Mouse (Mus musculus): ENCODE measurements around the gene Sorl1. TPM values are rescaled to one million over a fixed set of nuclear protein-coding genes. Genes with fewer than 3 reads are reported as not detected.
"Not testable (repeated sequence)": the region's sequence is repeated elsewhere in the genome, so short reads cannot be mapped to it uniquely, and the experiment has no call there.

The Sorl1 gene
- total RNA-seq, 1 experiment: 24.1 TPM

GRCm38 (mm10) chr9:42065756-42066155 lies 58.3 kb downstream of the Sorl1 start:
- DNase-seq (ENCODE audit: low read depth, low spot score): no peak
- in situ Hi-C loops (cut with MboI; ENCODE audit: low sequenced_read_pairs in 2 of 2, unreplicated experiment in 2 of 2): no loop called here
- Histone ChIP-seq H3K36me3 (ENCODE audit: control insufficient read depth, insufficient read depth, low read length, poor library complexity, severe bottlenecking) (peaks cover 2% of the 10 kb centered on the region), H3K27ac (ENCODE audit: insufficient read depth, low read depth, low read length, poor library complexity, severe bottlenecking) (no peak overlapping the region), H3K4me1 (ENCODE audit: control insufficient read depth in 2 of 2, insufficient read depth in 2 of 2, low read length in 2 of 2, poor library complexity in 1 of 2) (no peaks in the 10 kb centered on the region), H3K9ac (ENCODE audit: insufficient read depth, low read depth, low read length, poor library complexity, severe bottlenecking) (no peak overlapping the region), H3K9me3 (ENCODE audit: control insufficient read depth, insufficient read depth, low read depth, low read length) (no peaks in the 10 kb centered on the region), H3K4me3 (ENCODE audit: insufficient read depth in 1 of 2, low read depth in 1 of 2, low read length in 2 of 2, poor library complexity in 1 of 2, severe bottlenecking in 1 of 2) (no peak overlapping the region)
- no peak for TF ChIP-seq HCFC1 (IDR thresholded peaks at IDR 0.05; ENCODE audit: borderline replicate concordance, insufficient read depth, low read length)
- TF ChIP-seq ZNF384 (IDR thresholded peaks at IDR 0.05; ENCODE audit: low read depth, low read length): no peak
- TF ChIP-seq CHD2 (IDR thresholded peaks at IDR 0.05; ENCODE audit: low read depth, low read length): no peak

GRCm38 (mm10) chr9:42063391-42063790 lies 60.7 kb downstream of the Sorl1 start:
- in situ Hi-C loops (cut with MboI; ENCODE audit: low sequenced_read_pairs in 2 of 2, unreplicated experiment in 2 of 2): no loop called here
- DNase-seq (ENCODE audit: low read depth, low spot score): no peak
- Histone ChIP-seq H3K9ac (ENCODE audit: insufficient read depth, low read depth, low read length, poor library complexity, severe bottlenecking) (no peak overlapping the region), H3K4me3 (ENCODE audit: insufficient read depth in 1 of 2, low read depth in 1 of 2, low read length in 2 of 2, poor library complexity in 1 of 2, severe bottlenecking in 1 of 2) (no peak overlapping the region), H3K27ac (ENCODE audit: insufficient read depth, low read depth, low read length, poor library complexity, severe bottlenecking) (no peak overlapping the region), H3K9me3 (ENCODE audit: control insufficient read depth, insufficient read depth, low read depth, low read length) (no peaks in the 10 kb centered on the region), H3K4me1 (ENCODE audit: control insufficient read depth in 2 of 2, insufficient read depth in 2 of 2, low read length in 2 of 2, poor library complexity in 1 of 2) (no peaks in the 10 kb centered on the region), H3K36me3 (ENCODE audit: control insufficient read depth, insufficient read depth, low read length, poor library complexity, severe bottlenecking) (peaks cover 2% of the 10 kb centered on the region)
- no peak for TF ChIP-seq ZC3H11A (IDR thresholded peaks at IDR 0.05; ENCODE audit: borderline replicate concordance, low read depth, low read length)
- no peak for TF ChIP-seq CHD2 (IDR thresholded peaks at IDR 0.05; ENCODE audit: low read depth, low read length)
- TF ChIP-seq ZNF384 (IDR thresholded peaks at IDR 0.05; ENCODE audit: low read depth, low read length): no peak
- TF ChIP-seq MAFK (IDR thresholded peaks at IDR 0.05; ENCODE audit: insufficient read depth, low read depth, low read length): no peak
- TF ChIP-seq HCFC1 (IDR thresholded peaks at IDR 0.05; ENCODE audit: borderline replicate concordance, insufficient read depth, low read length): no peak

GRCm38 (mm10) chr9:42062269-42062668 lies 61.8 kb downstream of the Sorl1 start:
- in situ Hi-C loops (cut with MboI; ENCODE audit: low sequenced_read_pairs in 2 of 2, unreplicated experiment in 2 of 2): no loop called here
- H3K27ac ChIP-seq (ENCODE audit: insufficient read depth, low read depth, low read length, poor library complexity, severe bottlenecking): no peak overlapping the region
- no peak overlapping the region for H3K9ac ChIP-seq (ENCODE audit: insufficient read depth, low read depth, low read length, poor library complexity, severe bottlenecking)
- no peaks in the 10 kb centered on the region for H3K9me3 ChIP-seq (ENCODE audit: control insufficient read depth, insufficient read depth, low read depth, low read length)
- H3K36me3 ChIP-seq (ENCODE audit: control insufficient read depth, insufficient read depth, low read length, poor library complexity, severe bottlenecking): peaks cover 2% of the 10 kb centered on the region
- no peak overlapping the region for H3K4me3 ChIP-seq (ENCODE audit: insufficient read depth in 1 of 2, low read depth in 1 of 2, low read length in 2 of 2, poor library complexity in 1 of 2, severe bottlenecking in 1 of 2)
- DNase-seq (ENCODE audit: low read depth, low spot score): no peak
- TF ChIP-seq HCFC1 (IDR thresholded peaks at IDR 0.05; ENCODE audit: borderline replicate concordance, insufficient read depth, low read length) (no peak), MAFK (IDR thresholded peaks at IDR 0.05; ENCODE audit: insufficient read depth, low read depth, low read length) (no peak), ZNF384 (IDR thresholded peaks at IDR 0.05; ENCODE audit: low read depth, low read length) (no peak), ZC3H11A (IDR thresholded peaks at IDR 0.05; ENCODE audit: borderline replicate concordance, low read depth, low read length) (no peak), CHD2 (IDR thresholded peaks at IDR 0.05; ENCODE audit: low read depth, low read length) (no peak)
- no peaks in the 10 kb centered on the region for H3K4me1 ChIP-seq (ENCODE audit: control insufficient read depth in 2 of 2, insufficient read depth in 2 of 2, low read length in 2 of 2, poor library complexity in 1 of 2)

GRCm38 (mm10) chr9:42059006-42059405 lies 65.1 kb downstream of the Sorl1 start:
- peaks cover 0 to 11% of the 10 kb centered on the region in 2 experiments; a peak in 2 of 4 replicates for H3K4me1 ChIP-seq (ENCODE audit: control insufficient read depth in 2 of 2, insufficient read depth in 2 of 2, low read length in 2 of 2, poor library complexity in 1 of 2)
- H3K9ac ChIP-seq (ENCODE audit: insufficient read depth, low read depth, low read length, poor library complexity, severe bottlenecking); in situ Hi-C loops (cut with MboI; ENCODE audit: low sequenced_read_pairs in 2 of 2, unreplicated experiment in 2 of 2); H3K4me3 ChIP-seq (ENCODE audit: insufficient read depth in 1 of 2, low read depth in 1 of 2, low read length in 2 of 2, poor library complexity in 1 of 2, severe bottlenecking in 1 of 2); H3K27ac ChIP-seq (ENCODE audit: insufficient read depth, low read depth, low read length, poor library complexity, severe bottlenecking); DNase-seq (ENCODE audit: low read depth, low spot score); H3K36me3 ChIP-seq (ENCODE audit: control insufficient read depth, insufficient read depth, low read length, poor library complexity, severe bottlenecking); H3K9me3 ChIP-seq (ENCODE audit: control insufficient read depth, insufficient read depth, low read depth, low read length): not testable (repeated sequence)

GRCm38 (mm10) chr9:42056591-42056990 lies 67.5 kb downstream of the Sorl1 start:
- Histone ChIP-seq H3K9me3 (ENCODE audit: control insufficient read depth, insufficient read depth, low read depth, low read length) (no peaks in the 10 kb centered on the region), H3K4me1 (ENCODE audit: control insufficient read depth in 2 of 2, insufficient read depth in 2 of 2, low read length in 2 of 2, poor library complexity in 1 of 2) (peaks cover 0 to 11% of the 10 kb centered on the region in 2 experiments; a peak in 2 of 4 replicates), H3K4me3 (ENCODE audit: insufficient read depth in 1 of 2, low read depth in 1 of 2, low read length in 2 of 2, poor library complexity in 1 of 2, severe bottlenecking in 1 of 2) (no peak overlapping the region), H3K27ac (ENCODE audit: insufficient read depth, low read depth, low read length, poor library complexity, severe bottlenecking) (no peak overlapping the region), H3K36me3 (ENCODE audit: control insufficient read depth, insufficient read depth, low read length, poor library complexity, severe bottlenecking) (peaks cover 6% of the 10 kb centered on the region; the same call in 1 of the 2 replicates), H3K9ac (ENCODE audit: insufficient read depth, low read depth, low read length, poor library complexity, severe bottlenecking) (no peak overlapping the region)
- TF ChIP-seq HCFC1 (IDR thresholded peaks at IDR 0.05; ENCODE audit: borderline replicate concordance, insufficient read depth, low read length): no peak
- TF ChIP-seq MAFK (IDR thresholded peaks at IDR 0.05; ENCODE audit: insufficient read depth, low read depth, low read length): no peak
- TF ChIP-seq CHD2 (IDR thresholded peaks at IDR 0.05; ENCODE audit: low read depth, low read length): no peak
- no peak for TF ChIP-seq ZC3H11A (IDR thresholded peaks at IDR 0.05; ENCODE audit: borderline replicate concordance, low read depth, low read length)
- no peak for TF ChIP-seq ZNF384 (IDR thresholded peaks at IDR 0.05; ENCODE audit: low read depth, low read length)
- DNase-seq (ENCODE audit: low read depth, low spot score): no peak
- in situ Hi-C loops (cut with MboI; ENCODE audit: low sequenced_read_pairs in 2 of 2, unreplicated experiment in 2 of 2): no loop called here
